Mouse (Mus musculus) bone marrow macrophage, adult 2 months (primary cell): ENCODE data around the gene Il13ra1. TPM values are rescaled to one million over a fixed set of nuclear protein-coding genes. Genes with fewer than 3 reads are reported as not detected.
A peak's percentile ranks its signal among the peaks of the same experiment; 100 is the strongest.

Source experiments
- H3K27ac ChIP-seq: 2 replicates; pipeline ENCODE4 v1.5.1; 2012; ENCODE audit warnings: low read depth, low read length; ENCODE audit not compliant: insufficient read depth
- H3K4me1 ChIP-seq: 2 replicates; pipeline ENCODE4 v1.6.1; 2012; ENCODE audit warnings: low read length; ENCODE audit not compliant: control insufficient read depth, insufficient read depth
- H3K4me3 ChIP-seq: 2 replicates; pipeline ENCODE4 v1.5.1; 2012; ENCODE audit warnings: mild to moderate bottlenecking, low read length, moderate library complexity; ENCODE audit not compliant: insufficient read depth
- CTCF ChIP-seq: IDR thresholded peaks from 2 replicates; pipeline ENCODE4 v1.5.1; 2012; ENCODE audit warnings: low read depth, mild to moderate bottlenecking, low read length, moderate library complexity
- POLR2A ChIP-seq: IDR thresholded peaks from 2 replicates; pipeline ENCODE4 v1.6.1; 2012; ENCODE audit warnings: mild to moderate bottlenecking, low read depth, low read length, borderline replicate concordance
- polyA plus RNA-seq: library from polyadenylated mRNA; stranded (reverse); fragments of >200 nt; gene quantifications from 2 replicates; pipeline ENCODE4 v1.2.4, GENCODE M21; 2012; ENCODE audit not compliant: missing spikeins, insufficient read depth, insufficient read length

Il13ra1 gene
- polyA plus RNA-seq, 1 experiment, result 16.6 TPM

- Histone ChIP-seq H3K27ac (peak overlapping the region; percentile 84), H3K4me3 (peak overlapping the region; percentile 46), H3K4me1 (peaks cover 13% of the 10 kb centered on the region)
- no peak for TF ChIP-seq POLR2A
- TF ChIP-seq CTCF, result no peak
Measured at GRCm38 (mm10) chrX:36129037-36129770, 17.3 kb downstream of the Il13ra1 start.

- no peak for TF ChIP-seq POLR2A
- no peak for TF ChIP-seq CTCF
- H3K4me3 ChIP-seq, result no peak overlapping the region
- peak overlapping the region; percentile 84 for H3K27ac ChIP-seq
Measured at GRCm38 (mm10) chrX:36129771-36130108, 17.8 kb downstream of the Il13ra1 start.

GRCm38 (mm10) chrX:36136346-36136745 is 24.4 kb downstream of the Il13ra1 start:
- H3K4me1 ChIP-seq, result peaks cover 9% of the 10 kb centered on the region
- H3K4me3 ChIP-seq, result no peak overlapping the region
- H3K27ac ChIP-seq, result no peak overlapping the region
- TF ChIP-seq POLR2A (no peak), CTCF (no peak)

More at GRCm38 (mm10) chrX:36129771-36130108, 17.8 kb downstream of the Il13ra1 start:
- peaks cover 13% of the 10 kb centered on the region for H3K4me1 ChIP-seq

- Histone ChIP-seq H3K4me1 (peaks cover 4% of the 10 kb centered on the region), H3K27ac (no peak overlapping the region), H3K4me3 (no peak overlapping the region)
- TF ChIP-seq CTCF (no peak), POLR2A (no peak)
Measured at GRCm38 (mm10) chrX:36141994-36142639, 30.2 kb downstream of the Il13ra1 start.

GRCm38 (mm10) chrX:36146746-36147145 is 34.8 kb downstream of the Il13ra1 start:
- TF ChIP-seq CTCF (no peak), POLR2A (no peak)
- no peak overlapping the region for H3K27ac ChIP-seq
- H3K4me1 ChIP-seq, result peaks cover 2% of the 10 kb centered on the region; the same call in 1 of the 2 replicates
- H3K4me3 ChIP-seq, result no peak overlapping the region

GRCm38 (mm10) chrX:36150100-36150499 is 38.2 kb downstream of the Il13ra1 start:
- no peak overlapping the region for H3K27ac ChIP-seq
- H3K4me3 ChIP-seq, result no peak overlapping the region
- TF ChIP-seq POLR2A, result no peak
- TF ChIP-seq CTCF, result no peak
- H3K4me1 ChIP-seq, result peaks cover 2% of the 10 kb centered on the region; the same call in 1 of the 2 replicates

- Histone ChIP-seq H3K4me1 (no peaks in the 10 kb centered on the region), H3K4me3 (no peak overlapping the region), H3K27ac (no peak overlapping the region)
- TF ChIP-seq POLR2A (no peak), CTCF (no peak)
Measured at GRCm38 (mm10) chrX:36156677-36157076, 44.8 kb downstream of the Il13ra1 start.

GRCm38 (mm10) chrX:36161567-36161966 is 49.7 kb downstream of the Il13ra1 start:
- H3K4me3 ChIP-seq, result no peak overlapping the region
- no peak overlapping the region for H3K27ac ChIP-seq
- no peak for TF ChIP-seq POLR2A
- no peak for TF ChIP-seq CTCF
- H3K4me1 ChIP-seq, result no peaks in the 10 kb centered on the region

- no peak overlapping the region for H3K4me3 ChIP-seq
- no peak overlapping the region for H3K27ac ChIP-seq
- TF ChIP-seq CTCF (0 out of 2 replicates have a peak, but pooled peaks have one; percentile 24), POLR2A (no peak)
- H3K4me1 ChIP-seq, result no peaks in the 10 kb centered on the region
Measured at GRCm38 (mm10) chrX:36183625-36184024, 71.7 kb downstream of the Il13ra1 start.

- no peaks in the 10 kb centered on the region for H3K4me1 ChIP-seq
- H3K27ac ChIP-seq, result no peak overlapping the region
- no peak overlapping the region for H3K4me3 ChIP-seq
- TF ChIP-seq POLR2A, result no peak
Measured at GRCm38 (mm10) chrX:36186036-36186435, 74.1 kb downstream of the Il13ra1 start.
